Mouse (Mus musculus) heart, postnatal 14 days (tissue): ENCODE data around the gene a. TPM values are rescaled to one million over a fixed set of nuclear protein-coding genes. Genes with fewer than 3 reads are reported as not detected.

Experiments used
- DNase-seq, 2 experiments: peaks; one replicate each; pipeline ENCODE4 v3.0.0; 2021 to 2022
- intact Hi-C: fragments of 180-260 bp; cut with DNase I; formaldehyde crosslinking; loops from one replicate; pipeline ENCODE4 v1.15.1; 2025
- total RNA-seq, 2 experiments: library from RNA; stranded (reverse); gene quantifications; 2 replicates each; pipeline ENCODE4 v1.2.3; 2021

a gene
- total RNA-seq, 2 experiments from 2014 or later: not detected

DNA sequence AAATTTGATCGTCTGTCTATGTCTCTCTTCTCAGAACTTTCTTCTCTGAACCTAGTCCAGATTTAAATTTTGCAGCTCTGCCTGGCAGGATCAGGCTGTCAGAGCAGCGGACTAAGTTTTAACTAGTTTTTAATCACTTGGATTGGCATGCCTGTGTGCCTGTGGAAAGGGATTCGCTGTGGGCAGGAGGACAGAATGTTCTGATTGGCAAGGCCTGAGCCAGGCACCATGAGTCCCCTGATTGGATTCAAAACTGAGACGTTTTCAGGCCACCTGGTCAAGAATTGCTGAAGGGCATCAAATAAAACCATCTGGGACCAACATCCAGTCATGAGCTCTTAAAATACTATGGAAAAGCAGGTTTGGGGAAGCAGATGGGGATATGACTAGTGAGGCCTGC, 8.8 kb upstream of the a start:
- no peak for DNase-seq
- intact Hi-C loops: no loop called here

DNA sequence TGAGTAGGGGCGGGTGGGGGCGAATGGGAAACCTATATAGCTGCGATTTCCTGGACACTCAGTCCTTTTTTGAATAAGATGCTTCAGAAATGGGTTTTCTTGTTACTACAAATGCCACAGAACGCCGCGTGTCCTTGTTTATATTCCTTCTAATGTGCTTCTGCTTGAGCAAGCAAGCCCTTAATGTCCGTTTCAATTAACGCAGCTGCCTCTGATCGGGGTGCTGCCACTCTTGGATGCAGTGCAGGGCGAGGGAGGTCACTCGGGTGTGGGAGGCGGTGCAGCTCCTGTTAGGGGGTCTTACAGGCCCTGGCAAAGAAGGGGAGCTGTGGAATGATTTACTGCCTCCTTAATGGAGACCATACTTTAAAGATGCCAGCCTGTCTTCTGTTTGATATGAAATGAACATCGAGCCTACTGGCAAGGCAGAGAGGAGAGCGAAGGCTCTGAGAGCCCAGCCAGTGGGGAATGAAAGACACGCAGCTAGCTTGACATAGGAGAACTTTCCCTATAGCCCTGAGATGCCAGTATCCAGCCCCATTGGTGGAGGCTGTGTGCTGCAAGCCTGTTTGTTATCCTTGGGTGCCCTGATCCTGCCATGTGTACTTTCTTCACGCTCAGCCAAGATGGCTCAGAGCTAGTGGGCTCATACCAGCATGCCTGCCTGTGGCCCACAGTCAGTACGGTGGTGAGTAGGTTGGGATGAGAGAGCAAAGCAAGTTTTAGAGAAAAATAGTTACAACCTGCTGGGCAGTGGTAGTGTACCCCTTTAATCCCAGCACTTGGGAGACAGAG, 8.1 kb upstream of the a start:
- intact Hi-C loops: no loop called here
- DNase-seq: no peak

DNA sequence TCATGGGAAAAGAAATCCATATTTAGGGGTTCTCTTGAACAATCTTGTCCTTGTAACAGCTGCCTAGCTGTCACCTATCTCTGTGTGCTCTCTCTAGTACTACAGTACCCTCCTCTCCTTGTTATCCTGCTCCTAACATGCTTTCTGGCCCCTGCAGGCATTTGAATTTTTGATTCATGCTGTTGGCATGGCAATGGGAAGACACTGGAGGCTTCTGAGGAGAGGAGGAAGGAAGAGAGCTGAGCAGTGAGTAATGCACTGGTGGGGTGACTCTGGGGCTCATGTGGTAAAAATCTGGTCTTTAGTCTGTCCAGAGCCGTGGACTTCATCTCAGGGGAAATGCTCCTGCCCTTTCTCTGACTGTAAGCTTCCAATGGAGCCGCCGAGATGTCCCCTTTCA, 5.9 kb upstream of the a start:
- intact Hi-C loops: no loop called here
- no peak for DNase-seq

DNA sequence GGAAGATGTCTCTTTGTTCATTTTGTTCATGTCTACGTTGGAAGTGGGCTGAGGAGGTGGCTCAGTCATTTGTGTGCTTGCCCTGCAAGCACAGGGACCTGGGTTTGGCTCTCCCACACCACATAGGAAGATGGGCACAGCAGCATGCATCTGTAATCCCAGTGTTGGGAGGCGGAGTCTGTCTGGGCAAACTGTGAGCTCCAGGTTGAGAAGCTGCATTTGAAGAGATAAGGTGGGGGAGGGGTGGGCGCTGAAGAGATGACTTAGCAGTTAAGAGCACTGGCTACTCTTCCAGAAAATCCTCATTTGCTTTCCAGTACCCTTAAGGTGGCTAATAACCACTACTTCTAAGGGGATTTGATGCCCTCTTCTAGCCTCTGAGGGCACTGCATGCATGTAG, 5.0 kb upstream of the a start:
- intact Hi-C loops: no loop called here
- no peak for DNase-seq

DNA sequence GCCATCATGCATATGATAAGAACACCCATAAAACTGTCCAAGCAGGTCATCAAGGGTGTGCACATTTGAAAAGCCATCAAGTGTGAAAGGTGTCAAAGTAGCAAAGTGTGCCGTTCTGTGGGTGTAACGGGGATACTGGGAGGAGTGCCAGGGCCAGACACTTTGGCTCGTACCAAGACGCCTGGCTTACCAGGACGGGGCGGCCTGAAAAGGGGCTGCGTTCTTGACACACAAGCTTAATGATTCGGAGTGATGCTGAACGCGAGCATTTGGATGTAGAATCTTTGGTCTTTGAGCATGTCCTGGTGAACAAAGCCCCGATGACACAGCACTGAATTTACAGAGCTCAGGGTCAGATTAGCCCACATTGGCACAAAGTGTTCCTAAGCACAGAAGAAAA, 4.4 kb upstream of the a start:
- intact Hi-C loops: no loop called here
- DNase-seq: no peak

DNA sequence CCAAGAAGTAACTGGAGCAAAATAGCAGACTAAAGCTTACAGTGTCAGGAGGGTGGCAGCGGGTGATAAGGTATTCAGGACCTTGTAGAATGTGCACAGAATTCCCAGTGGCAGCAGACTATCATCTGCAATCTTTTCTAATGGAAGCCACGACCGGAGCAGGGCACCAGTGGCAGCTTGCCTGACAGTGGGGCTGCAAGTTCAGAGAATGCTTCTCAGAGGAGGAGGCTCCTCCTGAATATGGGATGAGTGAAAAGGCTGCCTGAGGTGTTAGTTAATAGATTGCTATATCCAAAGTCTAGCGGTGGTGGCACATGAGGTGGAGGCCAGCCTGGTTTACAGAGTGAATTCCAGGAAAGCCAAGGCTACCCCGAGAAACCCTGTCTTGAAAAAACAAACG, 1.8 kb upstream of the a start:
- intact Hi-C loops: no loop called here
- DNase-seq: no peak

DNA sequence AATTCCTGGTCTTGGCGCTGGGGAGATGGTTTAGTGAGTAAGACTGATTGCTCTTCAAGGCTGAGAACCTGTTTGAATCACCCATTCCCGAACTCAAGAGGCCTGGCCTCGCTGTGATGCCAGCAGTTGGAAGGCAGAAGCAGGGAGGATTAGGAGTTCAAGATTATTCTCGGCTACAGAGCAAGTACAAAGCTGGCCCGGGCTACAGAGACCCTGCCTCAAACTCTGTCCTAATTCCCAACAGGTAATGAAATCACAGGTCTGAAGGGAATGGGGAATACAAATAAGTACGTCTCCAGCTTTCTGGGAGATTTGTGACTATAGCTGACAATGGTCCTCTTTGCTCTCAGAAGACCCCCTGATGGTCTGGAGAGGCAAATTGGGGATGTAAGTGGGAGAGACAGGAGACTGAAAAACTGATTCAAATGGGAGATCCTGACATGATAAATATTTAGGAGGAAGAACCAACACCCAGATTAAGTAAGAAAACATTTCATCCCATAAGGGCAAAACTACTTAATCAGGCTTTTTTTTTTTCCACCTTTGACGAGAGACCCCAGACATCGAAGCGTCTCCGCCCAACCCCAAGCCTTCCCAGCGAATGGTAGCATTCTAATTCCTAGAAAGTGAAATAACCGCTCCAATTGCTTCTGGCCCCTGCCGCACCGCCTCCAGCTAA, 1.1 kb upstream of the a start:
- DNase-seq: no peak
- intact Hi-C loops: loop anchor here (2.0 to 5.0 kb wide), 4 partner anchors 17 to 133 kb away; no protein-coding TSS in a partner anchor

DNA sequence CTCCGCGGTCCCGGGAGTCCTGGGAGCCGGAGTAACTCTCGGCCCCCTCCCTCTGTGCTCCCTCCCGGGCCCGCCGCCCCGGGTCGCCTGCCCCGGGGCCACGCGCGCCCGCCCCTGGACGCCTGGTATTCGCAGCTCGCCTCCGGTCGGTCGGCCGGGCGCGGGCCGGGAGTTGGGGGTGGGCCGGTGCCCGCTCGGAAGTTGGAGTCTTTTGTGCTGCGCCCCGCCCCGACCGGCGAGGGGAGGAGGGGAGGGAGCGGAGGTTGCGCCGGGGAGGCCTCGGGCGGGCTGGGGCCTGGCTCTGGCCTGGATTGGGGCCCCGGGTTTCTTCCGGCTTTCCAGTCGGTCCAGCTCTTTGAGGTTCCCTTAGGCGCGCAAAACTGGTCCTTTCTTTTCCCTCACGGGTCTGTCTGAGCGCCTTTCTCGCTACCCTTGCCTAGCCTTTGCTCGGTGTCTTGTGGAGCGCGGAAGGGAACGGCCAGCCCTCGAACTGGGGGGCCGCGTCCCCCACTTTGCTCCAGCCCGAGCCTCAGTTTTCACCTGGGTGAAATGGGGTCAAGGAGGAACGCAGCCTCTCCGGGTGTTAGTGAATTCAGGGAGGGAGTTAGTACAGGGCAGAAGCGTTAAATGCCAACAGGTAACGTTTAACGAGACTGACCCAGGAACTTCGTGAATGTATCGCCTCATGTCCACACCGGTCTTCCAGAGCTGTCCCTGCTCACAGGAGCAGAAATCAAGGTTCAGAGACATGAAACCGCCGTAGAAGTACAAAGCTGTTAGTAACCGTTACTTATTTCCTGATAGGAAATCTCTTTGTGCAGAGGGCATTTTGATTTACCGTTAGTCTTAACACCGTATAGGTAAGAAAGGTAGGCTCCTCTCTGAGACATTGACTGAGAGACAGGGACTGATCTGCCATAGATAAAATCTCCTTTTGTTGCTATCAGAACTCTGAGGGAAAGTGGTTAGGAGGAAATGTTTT, 750 bp downstream of the a start:
- intact Hi-C loops: loop anchor here (2.0 to 5.0 kb wide), 4 partner anchors 15 to 135 kb away; no protein-coding TSS in a partner anchor
- peak; percentile 84 to 88 for DNase-seq

DNA sequence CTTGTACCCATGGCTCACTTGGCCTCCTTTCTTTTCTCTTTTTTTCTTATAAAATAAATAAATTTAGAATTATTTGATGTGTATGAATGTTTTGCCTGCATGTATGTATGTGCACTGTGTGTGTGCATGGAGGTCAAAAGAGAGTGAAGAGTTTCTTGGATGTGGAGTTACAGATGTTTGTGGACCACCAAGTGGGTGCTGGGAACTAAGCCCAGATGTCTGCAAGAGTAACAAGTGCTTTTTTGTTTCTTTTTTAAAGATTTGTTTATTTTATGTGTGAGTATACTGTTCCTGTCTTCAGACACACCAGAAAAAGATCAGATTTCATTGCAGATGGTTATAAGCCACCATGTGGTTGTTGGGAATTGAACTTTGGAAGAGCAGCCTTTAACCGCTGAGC, 12.2 kb downstream of the a start:
- no peak for DNase-seq
- intact Hi-C loops: loop anchor here (5.0 kb wide), 1 partner anchor 89 kb away; the partner anchor contains the start of gene Eif2s2

DNA sequence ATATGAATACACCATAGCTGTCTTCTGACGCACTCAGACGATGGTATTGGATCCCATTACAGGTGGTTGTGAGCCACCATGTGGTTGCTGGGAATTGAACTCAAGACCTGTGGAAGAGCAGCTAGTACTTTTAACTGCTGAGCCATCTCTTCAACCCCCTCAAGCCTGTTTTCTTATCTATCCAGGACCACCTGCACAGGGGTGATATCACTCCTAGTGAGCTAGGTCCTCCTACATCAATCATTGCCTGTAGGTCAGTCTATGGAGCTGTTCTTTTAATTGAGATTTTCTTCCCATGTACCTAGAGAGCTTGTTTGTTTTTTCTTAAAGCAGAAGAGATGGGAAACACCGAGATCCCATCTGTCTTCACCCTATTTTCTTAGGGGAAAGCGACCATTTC, 12.6 kb downstream of the a start:
- intact Hi-C loops: loop anchor here (5.0 kb wide), 1 partner anchor 88 kb away; the partner anchor contains the start of gene Eif2s2
- DNase-seq: no peak

DNA sequence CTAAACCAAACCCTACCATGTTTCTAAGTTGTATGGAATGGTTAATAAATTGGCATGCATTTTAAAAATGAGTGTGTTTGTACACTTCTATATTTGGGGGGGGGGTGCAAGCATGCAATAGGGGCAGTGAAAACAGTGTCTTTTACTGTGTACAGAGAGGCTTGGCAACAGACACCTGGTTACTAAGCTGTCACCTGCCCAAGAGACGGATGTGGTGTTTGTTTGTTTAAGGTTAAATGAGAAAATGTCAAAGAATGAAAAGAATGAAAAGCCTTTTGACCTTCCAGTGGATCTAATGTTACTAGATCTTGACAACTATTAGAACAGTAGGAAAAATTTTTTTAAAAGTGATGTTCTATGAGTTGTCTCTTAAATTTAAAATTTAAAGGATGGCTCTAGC, 16.5 kb downstream of the a start:
- intact Hi-C loops: loop anchor here (2.0 kb wide), 1 partner anchor 17 kb away; the partner anchor contains the start of genes Raly and a
- DNase-seq: no peak

DNA sequence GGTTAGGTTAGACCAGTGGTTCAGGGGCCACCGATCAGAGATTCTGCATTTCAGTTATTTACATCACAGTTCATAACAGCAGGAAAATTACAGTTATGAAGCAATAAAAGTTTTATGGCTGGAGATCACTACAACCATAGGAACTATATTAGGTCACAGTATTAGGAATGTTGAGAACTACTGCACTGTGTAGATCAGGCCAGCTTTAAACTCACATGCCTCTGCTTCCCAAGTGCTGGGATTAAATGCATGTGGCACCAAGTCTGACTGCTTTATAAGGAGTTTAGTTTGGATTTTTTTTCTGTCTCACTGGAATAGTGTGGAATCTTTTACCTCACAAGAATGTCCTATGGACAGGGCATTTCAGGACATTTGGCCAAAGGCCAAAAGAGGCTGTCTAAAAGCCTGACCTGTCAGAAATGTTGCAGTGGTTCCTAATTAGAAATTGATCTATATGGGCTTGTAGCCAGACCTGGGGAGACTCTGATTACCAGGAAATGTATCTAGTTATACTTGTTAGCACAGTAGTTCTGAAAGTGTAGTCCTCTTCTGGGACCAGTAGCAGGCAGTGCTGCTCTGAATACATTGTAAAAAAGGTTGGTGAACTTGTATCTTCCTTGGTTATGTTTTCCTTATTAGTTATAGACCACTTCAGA, 18.0 kb downstream of the a start:
- DNase-seq: peak in 1 of 2 experiments; percentile 68
- intact Hi-C loops: no loop called here

DNA sequence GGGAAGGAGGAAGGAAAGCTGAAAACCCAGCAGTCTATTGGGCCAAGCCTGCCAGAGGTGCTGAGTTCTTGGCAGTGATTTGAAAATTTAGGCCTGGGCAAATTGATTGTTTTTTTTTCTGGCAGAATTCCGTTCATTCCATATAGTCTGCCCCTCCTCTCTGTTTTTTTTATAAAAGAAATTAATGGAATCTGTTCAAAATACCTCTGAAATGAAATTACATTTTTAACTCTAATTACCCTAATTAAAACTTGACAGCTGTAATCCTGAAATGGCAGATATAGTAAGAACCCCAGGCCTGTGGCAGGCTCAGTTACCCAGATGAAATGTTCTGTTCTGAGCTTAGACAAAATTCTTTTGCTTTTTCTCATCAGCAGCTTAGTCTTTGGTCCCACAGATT, 19.6 kb downstream of the a start:
- DNase-seq: no peak
- intact Hi-C loops: no loop called here

DNA sequence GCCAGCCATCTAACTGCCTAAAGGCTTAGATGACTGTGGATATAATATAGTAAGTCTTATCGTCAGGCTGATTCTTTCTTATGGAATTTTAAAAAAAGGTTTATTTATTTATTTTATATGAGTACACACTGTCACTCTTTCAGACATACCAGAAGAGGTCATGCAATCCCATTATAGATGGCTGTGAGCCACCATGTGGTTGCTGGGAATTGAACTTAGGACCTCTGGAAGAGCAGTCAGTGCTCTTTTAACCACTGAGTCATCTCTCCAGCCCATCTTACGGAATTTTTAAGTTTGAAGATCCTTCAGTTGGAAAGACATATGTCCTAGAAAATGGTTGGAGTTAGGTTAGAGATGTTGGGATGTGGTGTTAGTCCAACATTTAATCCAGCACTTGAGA, 22.2 kb downstream of the a start:
- intact Hi-C loops: no loop called here
- no peak for DNase-seq

DNA sequence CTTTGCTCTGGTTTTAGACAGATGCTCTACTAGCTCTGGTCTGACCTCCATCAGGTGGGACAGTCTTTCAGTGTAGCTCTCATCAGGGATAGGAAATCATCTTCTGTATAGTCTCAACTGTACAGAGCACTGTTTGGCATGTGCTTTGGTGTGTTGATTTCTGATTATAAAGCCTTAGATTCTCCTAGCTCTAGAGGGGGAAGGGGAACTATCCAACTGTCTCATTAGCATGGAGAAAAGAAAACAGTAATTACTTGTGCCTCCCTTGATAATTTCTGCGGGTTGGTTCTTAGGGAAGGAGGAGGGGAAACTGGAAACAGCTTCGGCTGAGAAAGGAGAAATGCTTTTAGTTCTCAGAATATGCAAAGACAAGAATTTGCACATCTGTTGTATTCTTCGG, 25.9 kb downstream of the a start:
- intact Hi-C loops: loop anchor here (2.0 to 5.0 kb wide), 2 partner anchors 26 to 35 kb away; partner anchors contain the start of genes Raly and a
- no peak for DNase-seq

DNA sequence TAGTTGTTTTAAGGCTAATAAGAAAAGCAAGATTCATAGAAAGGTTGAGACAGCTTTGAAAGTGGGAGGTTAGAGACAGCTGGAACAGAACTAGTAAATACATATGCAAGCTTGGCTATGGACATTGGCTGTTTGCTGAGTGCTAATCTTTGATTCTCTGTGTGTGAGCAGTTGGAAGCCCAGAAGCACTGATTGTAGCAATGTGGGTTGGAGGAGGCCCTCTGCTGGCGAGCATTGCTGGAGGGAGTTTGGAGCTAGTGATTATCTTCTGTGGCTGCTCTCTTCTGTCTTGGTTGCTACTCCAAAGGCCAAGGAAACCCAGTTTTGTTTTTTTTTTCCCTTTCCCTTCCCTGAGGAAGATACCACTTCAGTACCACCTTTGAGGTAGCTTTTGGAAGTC, 26.6 kb downstream of the a start:
- intact Hi-C loops: loop anchor here (2.0 to 5.0 kb wide), 2 partner anchors 27 to 35 kb away; partner anchors contain the start of genes Raly and a
- DNase-seq: peak; percentile 51 to 60

DNA sequence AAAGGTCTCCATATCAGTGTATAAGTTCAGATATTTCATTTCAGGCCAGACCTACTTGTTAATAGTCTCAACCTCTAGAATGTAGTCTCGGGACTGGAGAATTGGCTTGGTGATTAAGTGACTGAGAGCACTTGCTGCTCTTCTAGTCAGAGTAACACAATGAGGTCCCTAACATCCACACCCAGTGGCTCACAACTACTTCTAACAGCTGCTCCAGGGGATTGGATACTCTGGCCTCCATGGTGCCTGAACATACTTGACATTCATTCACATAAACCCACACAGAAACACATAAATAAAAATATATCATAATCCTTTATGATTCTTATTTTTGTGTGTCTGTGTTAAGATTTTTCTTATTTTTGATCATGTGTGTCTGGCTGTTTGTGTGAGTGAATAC, 27.4 kb downstream of the a start:
- intact Hi-C loops: loop anchor here (5.0 kb wide), 1 partner anchor 34 kb away; no protein-coding TSS in a partner anchor
- no peak for DNase-seq

DNA sequence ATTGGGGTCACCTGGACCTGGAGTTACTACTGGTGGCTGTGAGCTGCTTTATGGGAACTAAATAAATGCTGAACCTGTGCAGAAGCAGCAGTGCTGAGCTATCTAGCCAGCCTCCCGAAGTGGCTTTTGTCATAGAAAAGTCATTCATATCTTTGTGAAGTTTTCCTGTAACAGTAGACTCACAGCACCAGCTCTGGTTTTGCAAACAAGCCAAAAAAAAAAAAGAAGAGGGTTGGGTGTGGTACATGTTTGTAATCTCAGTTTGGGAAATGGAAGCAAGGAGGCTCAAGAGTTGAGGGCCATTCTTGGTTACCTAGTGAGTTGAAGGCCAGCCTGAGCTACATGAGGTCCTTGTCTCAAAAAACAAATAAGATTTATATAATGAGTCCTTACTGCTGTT, 29.1 kb downstream of the a start:
- DNase-seq: no peak
- intact Hi-C loops: no loop called here

DNA sequence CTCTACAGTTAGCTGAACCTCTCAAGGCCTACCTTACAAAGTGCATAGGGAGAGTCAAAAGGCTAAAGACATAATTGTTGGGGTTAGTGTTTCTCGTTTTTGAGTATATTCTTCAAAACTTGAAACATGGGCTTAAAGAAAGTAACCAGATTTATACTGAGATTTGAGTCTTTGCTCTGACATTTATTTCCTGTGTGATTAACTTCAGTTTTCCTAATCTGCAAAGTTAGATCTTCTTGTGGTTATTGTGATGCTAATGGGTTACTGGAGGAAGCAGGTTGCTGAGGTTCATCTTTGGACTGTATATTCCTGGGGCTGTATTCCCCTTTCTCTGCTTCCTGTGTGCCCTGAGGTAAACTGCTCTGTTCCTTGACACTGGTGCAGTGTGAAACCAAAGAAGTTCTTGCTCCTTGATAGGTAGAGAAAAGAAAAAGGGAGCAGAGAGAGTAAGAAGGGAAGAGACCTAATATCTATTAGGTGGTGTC, 34.9 kb downstream of the a start:
- intact Hi-C loops: no loop called here

DNA sequence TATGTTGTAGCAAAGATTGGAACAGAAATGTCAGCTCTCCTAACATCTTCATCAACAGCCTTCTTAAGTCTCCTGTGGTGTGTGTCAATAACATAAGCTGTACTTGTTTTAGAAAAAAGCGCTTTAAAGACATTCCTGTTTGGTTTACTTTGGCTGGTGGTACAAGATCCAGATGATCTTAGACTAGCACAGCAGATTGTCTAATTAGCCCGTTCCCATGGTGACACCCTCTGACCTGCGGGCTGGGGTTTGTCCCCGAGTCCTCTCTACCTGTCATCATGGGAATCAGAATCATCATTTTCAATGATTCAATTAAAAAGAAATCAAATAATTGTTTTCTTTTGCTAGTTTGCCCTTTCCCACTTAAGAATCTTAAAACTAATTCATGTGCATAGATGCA, 36.3 kb downstream of the a start:
- DNase-seq: no peak
- intact Hi-C loops: no loop called here

More for the DNA sequence above, 34.9 kb downstream of the a start:
- no peak for DNase-seq
